Mouse (Mus musculus) gastrocnemius, postnatal 10 days (tissue): ENCODE measurements around the gene Meis2. TPM values are rescaled to one million over a fixed set of nuclear protein-coding genes. Genes with fewer than 3 reads are reported as not detected.

Experiments
- DNase-seq: peaks from one replicate; pipeline ENCODE4 v3.0.0; 2021; ENCODE audit warnings: mixed read lengths
- long read RNA-seq, 2 experiments: library from polyadenylated mRNA; stranded (forward); transcript quantifications; one replicate each; pipeline ENCODE4 v2.0.0; 2021
- total RNA-seq, 2 experiments: library from RNA; stranded (reverse); gene quantifications; 2 replicates each; pipeline ENCODE4 v1.2.3; 2021

The Meis2 gene
- 1 to 10 TPM; 4.0 to 5.2 TPM for total RNA-seq
- long read RNA-seq, experiment 1, partial matches to known transcripts = 2 of 2 reads
- long read RNA-seq, experiment 1, other reads (novel, unspliced or antisense) = 0 of 2 reads
- long read RNA-seq, experiment 2, partial matches to known transcripts = 2 of 2 reads
- long read RNA-seq, experiment 2, other reads (novel, unspliced or antisense) = 0 of 2 reads

GRCm38 (mm10) chr2:116065570-116066005 lies at the start of gene Meis2:
Gene Meis2 (minus strand): TSS chr2:116065839.
- DNase-seq = peak; percentile 61

GRCm38 (mm10) chr2:116106194-116106593 lies 40.6 kb upstream of the Meis2 start:
- DNase-seq = no peak

GRCm38 (mm10) chr2:116105179-116105578 lies 39.5 kb upstream of the Meis2 start:
- no peak for DNase-seq

GRCm38 (mm10) chr2:116103411-116103996 lies 37.9 kb upstream of the Meis2 start:
- no peak for DNase-seq

GRCm38 (mm10) chr2:116101221-116101620 lies 35.6 kb upstream of the Meis2 start:
- DNase-seq = peak; percentile 59

GRCm38 (mm10) chr2:116080961-116081360 lies 15.3 kb upstream of the Meis2 start:
- no peak for DNase-seq

GRCm38 (mm10) chr2:116078841-116079240 lies 13.2 kb upstream of the Meis2 start:
- DNase-seq = no peak

GRCm38 (mm10) chr2:116077716-116078115 lies 12.1 kb upstream of the Meis2 start:
- no peak for DNase-seq

- no peak for DNase-seq
Measured at GRCm38 (mm10) chr2:116076752-116077480, 11.3 kb upstream of the Meis2 start.

- DNase-seq = peak; percentile 30
Measured at GRCm38 (mm10) chr2:116075902-116076301, 10.3 kb upstream of the Meis2 start.

GRCm38 (mm10) chr2:116075477-116075876 lies 9.8 kb upstream of the Meis2 start:
- DNase-seq = peak; percentile 10

- DNase-seq = no peak
Measured at GRCm38 (mm10) chr2:116074726-116075440, 9.2 kb upstream of the Meis2 start.

- DNase-seq = no peak
Measured at GRCm38 (mm10) chr2:116074061-116074460, 8.4 kb upstream of the Meis2 start.

GRCm38 (mm10) chr2:116073311-116073904 lies 7.8 kb upstream of the Meis2 start:
- DNase-seq = no peak

GRCm38 (mm10) chr2:116072706-116073105 lies 7.1 kb upstream of the Meis2 start:
- no peak for DNase-seq

- DNase-seq = no peak
Measured at GRCm38 (mm10) chr2:116072321-116072640, 6.6 kb upstream of the Meis2 start.

GRCm38 (mm10) chr2:116071571-116072320 lies 6.1 kb upstream of the Meis2 start:
- peak; percentile 60 for DNase-seq

- no peak for DNase-seq
Measured at GRCm38 (mm10) chr2:116070614-116071425, 5.2 kb upstream of the Meis2 start.

GRCm38 (mm10) chr2:116069451-116070225 lies 4.0 kb upstream of the Meis2 start:
- no peak for DNase-seq

- DNase-seq = no peak
Measured at GRCm38 (mm10) chr2:116068901-116069300, 3.3 kb upstream of the Meis2 start.
